Mouse (Mus musculus) thymus, adult 2 months (tissue): ENCODE measurements around the gene 9430097D07Rik.
A peak's percentile ranks its signal among the peaks of the same experiment; 100 is the strongest.

Source experiments
- CTCF ChIP-seq: fragments of 200-500 bp; IDR thresholded peaks from 2 replicates; pipeline ENCODE4 v1.5.1; 2012; ENCODE audit warnings: mild to moderate bottlenecking, control low read depth, low read length, moderate library complexity, borderline replicate concordance; ENCODE audit not compliant: control insufficient read depth, poor library complexity, insufficient read depth; ENCODE audit errors: extremely low read depth
- POLR2A ChIP-seq: fragments of 200-500 bp; IDR thresholded peaks from 2 replicates; pipeline ENCODE4 v1.6.1; 2012; ENCODE audit warnings: mild to moderate bottlenecking, low read length, control low read depth, moderate library complexity; ENCODE audit not compliant: control insufficient read depth, poor library complexity, insufficient read depth; ENCODE audit errors: extremely low read depth

DNA sequence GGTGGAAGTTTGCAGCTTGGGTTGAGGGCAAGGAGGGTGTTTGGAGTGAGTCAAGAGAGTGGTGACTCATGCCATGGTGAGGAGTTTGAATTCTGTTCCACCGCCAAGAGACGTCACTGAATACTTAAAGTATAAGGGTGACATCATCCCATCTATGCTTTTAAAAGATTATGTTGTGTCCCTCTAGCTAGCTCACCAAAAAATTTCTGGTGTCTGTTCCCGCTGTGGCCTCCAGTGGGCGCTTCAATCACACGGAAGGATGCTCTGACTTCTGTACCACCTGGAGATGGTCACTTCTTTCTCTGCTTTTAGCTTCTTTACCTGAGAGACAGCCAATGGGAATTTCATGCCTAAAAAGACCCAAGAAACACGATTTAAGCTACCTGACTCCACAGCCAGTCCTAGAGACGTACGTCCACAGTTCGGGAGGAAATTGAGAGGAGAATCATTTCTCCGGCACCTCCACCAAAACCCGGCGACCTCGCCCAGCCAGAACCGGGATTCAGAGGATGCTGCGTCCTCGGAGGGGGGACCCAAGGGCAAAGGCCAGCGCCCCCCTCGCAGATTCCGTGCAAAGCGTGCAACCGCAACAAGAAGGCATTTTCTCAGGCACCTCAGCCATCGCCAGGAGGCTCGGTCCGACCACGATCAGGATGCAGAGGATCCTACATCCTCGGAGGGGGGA is 441 bp downstream of the 9430097D07Rik start:
- TF ChIP-seq CTCF (0 out of 2 replicates have a peak, but pooled peaks have one; percentile 43), POLR2A (no peak)
